Mouse (Mus musculus) cortical plate, adult 2 months (tissue): ENCODE data around the gene Cul3.

ENCODE experiments used
- CTCF ChIP-seq: fragments of 200-500 bp; IDR thresholded peaks from 2 replicates; pipeline ENCODE4 v1.5.1; 2011; ENCODE audit warnings: mild to moderate bottlenecking, control low read depth, low read length; ENCODE audit not compliant: insufficient read depth; ENCODE audit errors: extremely low read depth
- POLR2A ChIP-seq: fragments of 200-500 bp; IDR thresholded peaks from 2 replicates; pipeline ENCODE4 v1.6.1; 2011; ENCODE audit warnings: mild to moderate bottlenecking, low read length, control low read depth; ENCODE audit not compliant: insufficient read depth; ENCODE audit errors: extremely low read depth

DNA sequence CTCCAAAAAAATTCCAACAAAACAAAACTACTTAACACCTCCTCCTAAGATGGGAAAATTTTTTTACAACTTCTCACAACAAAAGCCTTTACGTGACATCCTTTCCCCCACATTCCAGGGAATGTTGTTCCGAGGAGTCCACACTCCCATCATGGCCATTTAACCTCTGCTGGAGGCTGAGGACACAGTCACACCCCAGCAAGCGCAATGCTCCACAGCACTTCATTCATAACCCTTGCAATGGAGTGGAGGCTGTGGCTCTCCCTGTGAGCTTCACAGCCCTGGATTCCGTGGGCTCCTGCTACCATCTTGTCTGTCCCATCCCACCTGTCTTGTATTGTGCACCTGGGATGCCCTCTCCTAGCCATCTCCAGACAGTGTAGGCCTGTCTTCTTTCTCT is 81.6 kb downstream of the Cul3 start:
- no peak for TF ChIP-seq POLR2A
- no peak for TF ChIP-seq CTCF
